Mouse (Mus musculus) left cerebral cortex, postnatal 10 days (tissue): ENCODE measurements around the gene Ush2a. TPM values are rescaled to one million over a fixed set of nuclear protein-coding genes. Genes with fewer than 3 reads are reported as not detected.
A peak's percentile ranks its signal among the peaks of the same experiment; 100 is the strongest.

Source experiments
- DNase-seq, 2 experiments: peaks; one replicate each; pipeline ENCODE4 v3.0.0; 2021 to 2022; ENCODE audit warnings: low spot score in 2 of 2, mixed read lengths in 1 of 2; ENCODE audit errors: extremely low spot score in 1 of 2
- intact Hi-C: fragments of 180-260 bp; cut with DNase I; formaldehyde crosslinking; loops from one replicate; pipeline ENCODE4 v1.15.1; 2025
- total RNA-seq, 2 experiments: library from RNA; stranded (reverse); gene quantifications; 2 replicates each; pipeline ENCODE4 v1.2.3; 2021

Gene Ush2a
- total RNA-seq, 2 experiments from 2014 or later = 0.13 to 0.32 TPM

- intact Hi-C loops = no loop called here
- DNase-seq = no peak
Observed at GRCm38 (mm10) chr1:188716886-188717285, 455.1 kb downstream of the Ush2a start.

DNA sequence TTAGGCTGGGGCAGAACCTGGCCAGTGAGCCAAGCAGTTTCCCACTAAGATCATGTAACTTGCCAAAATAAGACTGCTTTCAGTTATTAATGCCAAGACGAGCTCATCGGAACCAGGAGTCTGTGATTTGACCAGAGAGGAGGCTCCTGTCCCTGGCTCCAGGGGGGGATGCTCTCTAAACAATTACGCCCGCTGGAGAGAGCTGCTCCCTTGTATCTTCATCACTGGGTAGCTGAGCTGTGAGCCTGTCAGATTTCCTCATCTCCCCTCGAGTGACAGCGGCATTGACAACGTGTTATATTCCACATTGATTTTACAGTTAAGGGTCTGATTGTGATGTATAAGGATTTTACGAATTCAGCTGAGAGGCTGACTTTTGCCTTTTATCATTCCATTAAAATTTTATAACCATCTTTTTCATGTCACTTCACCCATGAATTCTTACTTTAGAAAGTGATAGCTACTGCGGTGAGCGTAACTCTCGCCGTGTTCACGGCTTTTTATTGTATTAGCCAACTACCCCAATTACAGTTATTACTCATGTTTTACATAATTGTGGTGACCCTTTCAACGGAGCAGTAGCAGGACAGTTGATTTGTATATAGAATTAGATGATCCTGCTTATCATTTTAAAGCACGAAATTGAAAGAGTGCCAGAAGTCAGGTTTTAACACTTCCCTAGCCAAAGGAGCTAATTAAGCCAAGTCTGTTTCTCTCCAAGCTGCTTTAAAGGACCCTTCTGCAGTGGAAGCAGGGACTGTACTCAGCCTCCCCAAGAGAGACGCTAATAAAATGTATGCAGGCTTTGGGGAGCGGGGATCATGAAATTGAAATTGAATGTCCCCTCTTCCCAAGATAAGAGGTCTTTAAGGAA lies 463.5 kb downstream of the Ush2a start:
- DNase-seq = no peak
- intact Hi-C loops = no loop called here

DNA sequence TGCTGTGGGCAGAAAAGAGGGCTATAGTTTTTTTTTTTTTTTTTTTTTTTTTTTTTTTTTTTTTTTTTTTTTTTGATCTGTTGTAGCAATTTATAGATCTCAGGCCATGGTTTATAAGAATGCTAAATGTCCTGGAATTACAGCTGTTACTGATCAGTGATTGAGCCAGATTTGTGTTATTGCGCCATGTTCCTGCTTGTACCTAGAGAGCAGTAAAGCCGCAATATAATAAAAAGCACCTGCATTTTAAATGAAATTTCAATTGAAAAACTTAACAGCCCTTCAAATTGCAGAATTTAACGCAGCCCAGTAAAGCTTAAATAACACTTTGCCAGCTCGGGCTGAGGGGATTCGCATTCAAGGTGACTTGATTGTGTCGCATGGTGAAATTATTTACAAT lies 465.1 kb downstream of the Ush2a start:
- intact Hi-C loops = no loop called here
- DNase-seq = no peak

DNA sequence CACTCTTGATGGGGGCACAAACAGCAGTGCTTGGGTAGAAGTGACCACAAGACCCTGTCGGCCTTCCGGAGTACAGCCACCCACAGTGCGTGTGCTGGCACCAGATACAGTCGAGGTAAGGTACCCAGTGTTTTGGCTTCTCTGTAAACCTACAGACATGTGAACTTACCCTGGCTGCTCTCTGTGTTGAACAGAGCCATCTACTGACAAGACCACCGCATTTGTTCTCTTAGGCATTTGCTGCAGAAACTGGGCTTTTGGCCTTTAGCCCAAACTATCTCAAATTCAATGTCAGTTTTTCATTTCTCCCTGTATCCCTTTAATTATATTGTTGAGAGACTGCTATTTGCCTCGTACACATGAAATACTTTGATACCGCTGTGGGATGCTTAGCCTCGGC lies 466.8 kb downstream of the Ush2a start:
- intact Hi-C loops = no loop called here
- no peak for DNase-seq

- intact Hi-C loops = no loop called here
- DNase-seq = no peak
Observed at GRCm38 (mm10) chr1:188729179-188729578, 467.4 kb downstream of the Ush2a start.

DNA sequence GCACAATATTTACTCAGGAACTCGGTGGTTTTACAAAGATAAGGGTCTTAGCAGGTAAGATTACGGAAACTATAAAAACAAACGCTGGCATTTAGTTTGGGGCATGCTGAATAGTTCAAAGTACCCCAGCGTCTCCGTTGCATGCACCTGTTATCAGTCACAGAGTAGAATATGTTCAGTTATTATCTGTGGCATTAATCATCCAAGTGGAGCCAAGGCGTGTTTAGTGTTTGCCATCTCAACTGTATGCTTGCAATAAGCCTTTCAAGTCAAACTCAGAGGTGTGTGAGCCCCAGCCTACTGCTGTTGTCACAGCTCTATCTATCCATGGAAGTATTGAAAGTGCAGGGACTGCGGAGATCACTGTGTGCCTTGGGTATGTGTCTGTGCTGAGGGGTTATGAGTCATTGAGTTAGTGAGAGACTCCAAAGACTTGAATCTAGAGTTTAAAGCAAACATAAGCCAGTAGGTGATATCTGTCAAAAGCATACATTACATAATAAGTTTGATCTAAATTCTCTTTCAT lies 473.0 kb downstream of the Ush2a start:
- intact Hi-C loops = no loop called here
- DNase-seq = no peak

GRCm38 (mm10) chr1:188742971-188743370 lies 481.1 kb downstream of the Ush2a start:
- intact Hi-C loops = no loop called here
- DNase-seq = no peak

- intact Hi-C loops = no loop called here
- no peak for DNase-seq
Observed at GRCm38 (mm10) chr1:188755031-188755430, 493.2 kb downstream of the Ush2a start.

DNA sequence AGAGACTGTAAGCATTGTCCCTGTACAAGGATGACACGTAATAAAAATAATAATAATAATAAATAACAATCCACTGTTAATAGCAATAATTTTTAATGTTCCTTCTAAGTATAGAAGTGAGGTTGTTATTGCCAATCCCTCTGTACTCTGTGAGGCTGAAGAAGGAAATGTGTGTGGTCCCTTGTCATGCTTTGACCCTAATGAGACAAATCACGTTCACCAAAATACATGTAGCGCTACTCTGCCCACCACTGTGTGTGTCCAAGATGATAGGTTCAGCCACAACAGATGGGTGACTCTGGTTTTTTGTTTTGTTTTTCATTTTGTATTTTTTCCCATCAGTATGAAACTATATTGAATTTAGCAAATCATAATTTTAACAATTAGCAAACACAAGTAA lies 498.7 kb downstream of the Ush2a start:
- intact Hi-C loops = no loop called here

GRCm38 (mm10) chr1:188762463-188762862 lies 500.6 kb downstream of the Ush2a start:
- intact Hi-C loops = no loop called here
- no peak for DNase-seq

More for the DNA sequence above, 498.7 kb downstream of the Ush2a start:
- no peak for DNase-seq

- no peak for DNase-seq
- intact Hi-C loops = no loop called here
Observed at GRCm38 (mm10) chr1:188763761-188764160, 501.9 kb downstream of the Ush2a start.

- DNase-seq = no peak
- intact Hi-C loops = no loop called here
Observed at GRCm38 (mm10) chr1:188770828-188771227, 509.0 kb downstream of the Ush2a start.

- intact Hi-C loops = no loop called here
- DNase-seq = peak in 1 of 2 experiments; percentile 3
Observed at GRCm38 (mm10) chr1:188772516-188773229, 510.9 kb downstream of the Ush2a start.

- intact Hi-C loops = no loop called here
- no peak for DNase-seq
Observed at GRCm38 (mm10) chr1:188773631-188774030, 511.8 kb downstream of the Ush2a start.

GRCm38 (mm10) chr1:188777556-188778161 lies 515.8 kb downstream of the Ush2a start:
- intact Hi-C loops = no loop called here
- DNase-seq = peak in 1 of 2 experiments; percentile 1

DNA sequence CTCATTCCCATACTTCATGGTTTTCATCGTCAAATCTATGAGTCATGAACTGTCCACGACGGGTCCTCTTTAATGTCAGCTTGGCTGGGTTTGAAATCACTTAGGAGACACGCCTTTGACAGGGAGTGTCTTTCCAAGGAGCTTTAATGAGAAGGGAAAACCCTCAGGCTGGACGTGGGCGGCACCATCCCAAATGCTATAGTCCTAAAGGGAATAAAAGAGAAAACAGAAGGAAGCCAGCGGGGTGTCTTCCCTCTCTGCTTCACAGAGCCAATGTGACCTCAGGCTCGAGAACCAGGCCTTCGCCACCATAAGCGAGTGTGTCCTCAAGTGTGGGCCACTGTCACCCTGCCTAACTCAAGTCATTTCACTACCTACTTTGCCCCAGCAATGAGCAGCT lies 523.2 kb downstream of the Ush2a start:
- intact Hi-C loops = no loop called here
- no peak for DNase-seq

GRCm38 (mm10) chr1:188805069-188805468 lies 543.2 kb downstream of the Ush2a start:
- intact Hi-C loops = no loop called here
- DNase-seq = no peak

DNA sequence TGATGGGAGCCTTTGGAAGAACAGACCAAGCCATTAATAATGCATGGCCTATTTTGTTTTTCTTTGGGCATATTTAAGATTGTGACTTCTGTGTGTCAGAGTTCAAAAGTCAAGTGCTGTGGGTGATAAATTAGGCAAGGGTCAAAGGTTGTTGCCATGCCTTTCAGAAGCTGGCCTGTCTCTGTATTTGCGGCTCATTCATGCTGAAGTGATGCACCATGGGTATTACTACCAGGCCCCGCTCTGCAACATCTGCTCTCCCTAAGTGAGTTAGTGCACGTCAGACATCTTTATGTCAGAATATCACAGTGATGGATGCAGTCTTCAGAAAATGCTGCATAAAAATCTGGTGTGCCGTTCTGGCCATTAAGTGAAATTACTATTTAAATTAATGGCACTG lies 544.0 kb downstream of the Ush2a start:
- intact Hi-C loops = no loop called here
- DNase-seq = no peak

GRCm38 (mm10) chr1:188810631-188811030 lies 548.8 kb downstream of the Ush2a start:
- intact Hi-C loops = no loop called here

More at GRCm38 (mm10) chr1:188810631-188811030, 548.8 kb downstream of the Ush2a start:
- DNase-seq = no peak
